Mouse (Mus musculus) frontal cortex, adult (tissue): ENCODE measurements at regions not wholly inside any gene's neighbourhood (a gene's known extent, or its start where the extent isn't known, plus 50 kb on each side); places are given as distances from the start of the nearest gene placed in this dataset.
A peak's percentile ranks its signal among the peaks of the same experiment; 100 is the strongest.

ENCODE experiments used
- ATAC-seq: cut with Nextera tagmentation; 2 replicates; pipeline ENCODE4 v1.9.2; 2017; ENCODE audit warnings: mild to moderate bottlenecking, moderate library complexity, mixed read lengths; ENCODE audit not compliant: low TSS enrichment

DNA sequence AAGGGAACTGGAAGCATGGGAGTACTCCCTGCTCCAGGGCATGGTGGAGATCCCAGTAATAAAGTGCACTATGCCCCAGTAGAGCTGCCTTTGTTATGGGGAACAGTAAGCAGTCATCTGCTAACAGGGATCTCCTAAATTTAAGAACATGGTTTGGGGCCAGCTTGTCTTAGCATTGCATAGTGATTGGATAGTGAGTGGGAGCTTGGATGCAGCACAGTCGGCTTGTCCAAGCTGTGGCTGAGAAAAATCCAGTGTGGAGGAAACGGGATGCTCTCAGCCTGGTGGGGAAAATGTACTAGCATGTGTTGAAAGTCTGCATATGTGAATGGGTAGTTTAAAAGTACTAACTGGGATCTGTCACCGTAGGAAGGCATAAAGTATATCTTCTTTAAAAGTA is 326.6 kb upstream of the Apob start:
- peak; percentile 97 for ATAC-seq

DNA sequence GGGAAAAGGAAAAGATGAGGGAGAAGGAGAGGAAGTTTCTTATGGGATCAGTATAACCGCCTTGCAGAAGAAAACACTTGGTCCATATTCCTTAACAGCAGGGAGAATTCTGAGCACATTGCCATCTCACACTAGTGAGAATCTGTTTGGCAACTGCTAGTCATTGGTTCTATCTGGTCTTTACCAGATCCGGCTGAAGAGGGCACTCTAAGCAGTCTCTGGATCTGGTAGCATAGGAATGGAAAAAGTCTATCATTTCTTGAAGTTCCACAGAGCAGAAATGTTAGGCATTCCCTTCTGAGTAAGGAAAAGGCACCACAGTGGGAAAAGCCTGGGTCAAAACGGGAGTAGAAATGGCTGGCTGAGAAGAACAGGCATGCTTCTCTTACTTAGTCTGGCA is 315.4 kb upstream of the Apob start:
- peak; percentile 95 for ATAC-seq

DNA sequence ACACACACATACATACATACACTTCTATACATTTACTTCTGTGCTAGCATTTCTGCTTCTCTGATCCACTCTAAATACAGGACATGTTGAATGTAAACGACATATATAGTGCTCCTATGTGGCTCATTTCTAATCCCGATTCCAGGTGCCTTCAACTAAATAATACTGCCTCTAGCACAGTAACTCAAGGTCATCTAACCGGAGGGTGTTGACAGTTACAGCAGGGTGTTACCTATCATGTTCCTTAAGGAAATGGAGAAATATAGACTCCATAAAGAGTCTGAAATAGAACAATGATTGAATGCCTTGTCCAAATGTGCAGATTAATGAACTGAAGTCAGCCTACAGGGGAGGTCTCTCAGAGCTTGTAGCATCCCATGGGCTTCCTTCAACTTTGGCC is 307.3 kb upstream of the Apob start:
- no peak for ATAC-seq

DNA sequence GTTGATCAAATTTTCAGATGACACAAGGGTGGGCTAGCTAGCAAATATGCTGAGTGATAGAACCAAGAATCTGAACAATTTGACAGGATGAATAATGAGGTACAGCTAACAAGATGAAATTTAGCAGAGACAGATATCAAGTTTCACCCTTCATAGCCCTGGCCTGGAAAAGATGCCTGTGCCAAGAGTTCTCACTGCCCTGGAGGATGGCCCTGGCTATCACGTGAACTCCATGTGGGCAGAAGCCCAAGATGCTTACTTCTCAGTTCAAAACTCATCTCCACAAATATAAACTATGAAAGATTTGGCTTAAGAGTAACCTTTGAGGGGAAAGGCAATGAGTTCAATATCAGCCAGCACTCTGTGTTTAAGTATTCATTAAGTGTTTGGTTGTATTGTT is 306.9 kb upstream of the Apob start:
- ATAC-seq, result no peak

DNA sequence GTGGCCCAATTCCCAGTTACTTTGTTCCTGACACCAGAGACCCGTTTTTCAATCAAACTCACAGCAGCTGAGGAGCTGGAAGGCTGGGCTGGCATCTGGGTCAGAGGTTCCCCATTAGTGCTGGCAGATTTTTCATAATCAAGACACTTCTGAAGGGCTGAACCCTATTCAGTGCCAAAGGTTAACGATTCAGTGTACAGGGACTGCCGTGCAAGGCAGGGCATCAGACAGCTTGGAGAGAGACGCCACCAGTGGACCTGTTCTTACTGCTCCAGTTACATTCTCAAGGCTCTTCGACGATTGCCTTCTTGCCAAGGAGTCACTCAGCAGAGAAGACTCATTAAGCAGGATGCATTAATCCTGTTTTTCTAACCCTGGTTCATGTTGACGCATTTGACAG is 285.5 kb upstream of the Apob start:
- no peak for ATAC-seq

DNA sequence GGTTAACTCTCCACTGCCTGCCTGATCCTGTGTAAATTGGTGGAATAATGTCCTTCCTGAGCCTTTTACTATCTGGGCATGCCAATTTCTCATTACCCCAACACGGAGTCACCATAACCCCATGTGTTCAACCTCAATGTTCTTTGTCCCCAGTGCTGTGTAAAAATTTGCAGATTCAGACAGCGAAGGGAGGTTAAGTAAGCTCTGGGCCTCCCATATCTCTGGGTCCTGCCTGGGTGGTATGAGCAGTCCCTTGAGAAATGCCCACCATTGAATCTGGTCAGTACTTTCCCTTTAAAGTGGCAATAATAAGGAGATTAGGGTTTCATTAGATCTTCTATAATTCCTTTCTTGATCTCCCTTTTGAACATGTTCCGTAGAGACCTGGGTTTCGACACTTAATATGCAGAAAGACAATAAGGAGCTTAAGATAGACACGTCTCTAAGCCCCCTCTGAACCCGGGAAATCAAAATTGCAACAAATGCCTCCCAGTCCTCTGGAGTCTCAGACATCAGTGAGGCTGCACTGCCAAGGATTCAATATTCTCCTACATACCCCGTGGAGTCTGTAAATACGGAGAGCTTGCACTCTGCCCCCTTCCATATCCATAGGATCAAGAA is 279.0 kb upstream of the Apob start:
- no peak for ATAC-seq

DNA sequence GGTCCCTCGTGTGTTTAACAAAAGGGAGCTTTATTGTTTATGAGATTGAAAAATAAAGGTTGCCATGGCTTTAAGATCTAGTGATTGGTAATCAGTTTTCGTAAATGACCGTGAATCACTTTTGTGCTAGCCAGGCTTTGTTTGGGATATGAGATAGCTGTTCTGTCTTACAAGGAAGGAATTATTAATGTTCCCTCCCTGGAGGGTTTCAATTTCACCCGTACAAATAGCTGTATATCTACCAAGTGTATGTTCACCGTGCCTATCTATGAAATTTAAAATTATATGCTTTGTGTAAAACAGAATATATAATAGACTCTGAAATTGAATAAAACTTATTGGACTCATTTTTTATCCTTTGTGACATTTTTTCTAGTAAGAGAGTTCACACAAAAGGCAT is 268.3 kb upstream of the Apob start:
- no peak for ATAC-seq

DNA sequence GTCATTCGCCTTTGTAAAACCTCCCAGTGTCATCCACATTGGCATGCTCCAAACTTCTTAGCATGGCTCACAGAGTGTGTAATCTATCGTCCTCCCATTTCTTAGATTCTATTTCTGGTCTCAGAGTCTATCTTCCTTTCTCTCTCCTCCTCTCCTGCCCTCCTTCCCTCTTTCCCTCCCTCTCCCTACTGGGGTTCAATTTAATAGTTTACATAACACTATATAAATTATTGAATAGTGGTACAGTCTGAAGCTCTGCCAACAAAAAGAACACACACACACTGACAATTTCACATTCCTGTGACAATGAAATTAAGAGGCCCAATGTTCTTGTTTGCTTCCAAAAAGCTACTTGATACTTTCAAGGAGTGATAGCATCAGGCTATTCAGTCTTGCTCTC is 267.6 kb upstream of the Apob start:
- no peak for ATAC-seq

DNA sequence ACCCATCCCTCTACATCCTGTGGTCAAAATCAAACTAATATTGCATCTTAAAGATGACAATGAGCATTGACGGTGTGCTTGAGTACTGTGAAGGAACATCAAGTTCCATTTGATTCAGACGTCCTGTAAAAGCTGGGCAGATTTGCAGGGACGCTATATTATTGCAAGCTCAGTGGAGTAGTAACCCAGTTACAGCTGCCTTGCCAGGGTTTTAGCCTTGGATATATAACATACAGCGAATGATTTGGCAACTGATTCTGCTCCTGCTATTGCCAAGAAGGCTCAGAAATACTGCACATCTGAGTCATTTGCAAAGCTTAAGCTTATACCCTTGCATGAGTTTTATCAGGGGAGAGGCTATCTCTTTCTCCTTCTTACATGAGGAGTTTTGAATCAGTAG is 262.4 kb upstream of the Apob start:
- ATAC-seq, result peak; percentile 84

DNA sequence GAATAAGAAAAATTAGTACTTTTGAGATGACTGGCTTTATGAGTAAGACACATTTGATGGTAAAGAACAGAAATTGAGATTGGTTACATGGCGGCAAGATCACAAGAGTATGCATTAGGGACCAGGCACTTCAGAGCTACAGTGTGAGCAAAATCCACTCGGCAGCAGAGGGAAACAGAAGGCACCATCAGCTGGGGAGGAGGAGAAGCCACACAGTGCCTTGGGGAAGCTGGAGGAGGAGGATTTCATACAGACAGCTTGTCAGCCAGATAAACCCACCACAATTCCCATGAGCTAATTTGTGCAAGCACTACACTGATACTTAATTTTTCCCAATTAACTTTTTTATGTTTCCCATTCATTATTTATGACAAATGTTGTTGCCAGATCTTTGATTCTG is 258.9 kb upstream of the Apob start:
- ATAC-seq, result no peak

DNA sequence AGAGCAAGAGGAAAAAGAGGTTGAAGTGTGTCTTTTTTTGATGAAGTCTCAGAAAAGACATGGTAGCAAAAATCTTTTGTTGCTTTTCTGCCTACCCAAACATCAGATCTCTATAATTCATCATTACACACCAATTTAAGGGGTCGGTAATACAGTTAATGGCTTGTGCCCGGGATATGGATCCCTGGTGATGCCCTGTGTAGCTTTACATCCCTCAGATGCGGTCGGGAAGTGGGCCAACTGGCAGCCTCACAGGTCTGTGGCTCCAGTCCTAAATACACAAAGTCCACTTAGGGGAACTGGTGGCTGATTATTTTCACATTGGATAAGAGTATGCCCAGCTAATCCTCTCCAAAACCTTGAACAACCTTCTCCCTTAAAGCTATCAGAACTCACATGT is 258.4 kb upstream of the Apob start:
- ATAC-seq, result no peak

DNA sequence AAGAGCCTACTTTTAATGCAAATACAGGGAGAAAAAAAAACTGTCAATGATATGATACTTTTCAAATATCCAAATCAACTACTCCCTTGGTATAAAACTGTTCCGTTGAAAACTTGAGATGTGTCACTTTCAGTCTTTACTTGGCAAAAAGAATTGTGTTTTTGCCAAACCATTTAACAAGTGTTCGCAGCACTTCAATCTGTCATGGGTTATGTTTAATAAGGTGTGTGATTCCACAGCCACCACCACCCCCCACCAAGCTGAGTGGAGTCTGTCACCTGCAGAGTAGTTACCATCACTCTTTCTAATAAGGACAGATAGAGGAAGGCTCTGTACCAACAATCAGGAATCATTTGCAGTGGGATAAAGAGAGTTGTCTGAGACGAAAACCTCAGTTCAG is 252.5 kb upstream of the Apob start:
- no peak for ATAC-seq

DNA sequence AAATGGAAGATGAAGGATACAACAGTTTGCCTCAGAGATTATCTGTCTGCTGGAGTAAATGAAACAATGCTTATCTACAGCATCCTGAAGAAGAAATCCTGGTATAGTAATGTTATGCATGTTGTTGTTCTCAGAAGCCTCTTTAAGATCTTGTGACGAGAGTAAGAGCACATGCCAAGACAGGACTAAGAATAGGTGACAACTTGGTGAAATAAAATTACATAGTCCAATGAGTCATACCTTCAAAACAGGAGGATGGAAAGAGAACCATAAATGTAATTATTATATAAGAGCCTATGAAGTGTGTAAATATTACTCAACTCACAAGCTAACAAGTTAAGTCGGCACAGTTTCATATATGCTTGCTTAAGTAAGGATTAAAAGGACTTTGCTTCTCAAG is 239.4 kb upstream of the Apob start:
- ATAC-seq, result peak; percentile 94

DNA sequence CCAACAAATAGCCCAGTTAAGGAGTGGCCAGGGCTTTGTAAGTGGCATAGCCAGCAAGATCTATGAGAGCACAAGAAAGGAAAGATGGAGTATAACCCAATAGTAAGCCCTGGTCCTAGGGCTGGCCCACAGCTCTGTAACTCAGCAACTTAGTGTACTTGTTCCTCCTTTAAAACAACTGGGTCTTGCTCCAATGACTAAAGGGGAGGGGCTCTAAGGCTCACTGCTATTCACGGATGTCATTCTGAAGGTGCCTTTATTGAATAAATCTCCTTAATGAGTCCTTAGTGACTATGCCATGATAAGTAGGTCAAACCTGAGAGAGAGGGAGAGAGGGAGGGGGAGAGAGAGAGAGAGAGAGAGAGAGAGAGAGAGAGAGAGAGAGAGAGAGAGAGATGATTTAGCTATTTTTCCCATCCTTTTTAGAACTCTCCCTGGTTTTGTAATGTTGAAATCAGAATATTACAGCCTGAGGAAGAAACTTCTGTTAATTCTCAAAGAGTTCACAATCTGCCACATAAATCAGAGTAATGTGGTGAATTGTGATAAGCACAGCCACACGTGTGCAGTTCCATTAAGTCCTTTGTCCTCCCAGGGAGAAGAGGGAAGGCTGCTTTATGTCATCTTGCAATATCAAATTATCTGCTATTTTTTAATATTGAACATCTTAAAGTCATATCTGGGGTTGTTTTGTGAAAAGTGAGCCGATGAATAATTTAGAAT is 238.7 kb upstream of the Apob start:
- 0 out of 2 replicates have a peak, but pooled peaks have one; percentile 9 for ATAC-seq

DNA sequence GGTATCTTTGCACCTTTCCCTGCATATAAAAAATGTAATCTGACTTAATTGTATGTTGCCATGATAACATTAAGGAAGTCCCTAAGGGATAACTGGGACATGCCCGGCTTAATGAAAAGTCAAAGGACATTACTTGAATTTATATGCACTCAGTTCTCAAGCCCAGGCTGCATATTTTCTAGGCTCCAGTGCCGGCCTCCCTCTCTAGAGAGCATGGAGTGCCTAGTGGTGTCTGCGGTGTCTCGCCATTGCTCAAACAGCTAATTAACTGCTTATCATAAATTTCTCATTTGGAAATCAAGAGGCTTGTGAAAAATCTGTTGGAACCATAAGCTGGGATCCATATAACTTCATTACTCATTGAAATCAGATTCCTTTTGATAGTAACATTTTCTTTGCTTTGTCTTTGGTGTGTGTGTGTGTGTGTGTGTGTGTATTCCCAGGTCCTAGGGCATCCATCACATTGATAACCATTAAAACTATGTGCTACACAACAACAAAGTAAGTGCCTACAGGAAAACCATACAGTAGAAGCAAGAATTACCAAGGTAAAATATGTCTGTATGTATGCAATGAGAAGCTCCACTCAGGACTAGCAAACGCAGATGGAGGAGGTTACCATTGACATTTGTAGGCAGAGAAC is 238.0 kb upstream of the Apob start:
- ATAC-seq, result no peak

DNA sequence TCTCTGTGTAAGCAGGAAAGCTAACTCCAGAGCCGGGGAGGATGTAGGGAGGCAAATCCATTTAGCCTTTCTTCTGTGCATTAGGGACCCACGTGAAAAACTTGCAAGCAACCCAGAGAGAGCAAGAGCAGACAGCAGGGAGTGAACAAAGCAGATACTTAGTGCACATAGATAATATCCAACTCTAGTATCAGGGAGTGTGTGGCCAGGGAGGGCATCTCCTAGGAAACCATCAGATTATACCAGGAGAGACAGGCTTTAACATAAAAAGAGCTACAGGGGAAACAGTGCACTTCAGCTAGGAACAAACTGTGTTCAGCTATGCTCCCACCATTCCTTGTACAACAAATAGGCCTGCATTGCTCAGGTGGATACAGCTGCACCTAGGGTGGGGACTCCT is 230.7 kb upstream of the Apob start:
- no peak for ATAC-seq

DNA sequence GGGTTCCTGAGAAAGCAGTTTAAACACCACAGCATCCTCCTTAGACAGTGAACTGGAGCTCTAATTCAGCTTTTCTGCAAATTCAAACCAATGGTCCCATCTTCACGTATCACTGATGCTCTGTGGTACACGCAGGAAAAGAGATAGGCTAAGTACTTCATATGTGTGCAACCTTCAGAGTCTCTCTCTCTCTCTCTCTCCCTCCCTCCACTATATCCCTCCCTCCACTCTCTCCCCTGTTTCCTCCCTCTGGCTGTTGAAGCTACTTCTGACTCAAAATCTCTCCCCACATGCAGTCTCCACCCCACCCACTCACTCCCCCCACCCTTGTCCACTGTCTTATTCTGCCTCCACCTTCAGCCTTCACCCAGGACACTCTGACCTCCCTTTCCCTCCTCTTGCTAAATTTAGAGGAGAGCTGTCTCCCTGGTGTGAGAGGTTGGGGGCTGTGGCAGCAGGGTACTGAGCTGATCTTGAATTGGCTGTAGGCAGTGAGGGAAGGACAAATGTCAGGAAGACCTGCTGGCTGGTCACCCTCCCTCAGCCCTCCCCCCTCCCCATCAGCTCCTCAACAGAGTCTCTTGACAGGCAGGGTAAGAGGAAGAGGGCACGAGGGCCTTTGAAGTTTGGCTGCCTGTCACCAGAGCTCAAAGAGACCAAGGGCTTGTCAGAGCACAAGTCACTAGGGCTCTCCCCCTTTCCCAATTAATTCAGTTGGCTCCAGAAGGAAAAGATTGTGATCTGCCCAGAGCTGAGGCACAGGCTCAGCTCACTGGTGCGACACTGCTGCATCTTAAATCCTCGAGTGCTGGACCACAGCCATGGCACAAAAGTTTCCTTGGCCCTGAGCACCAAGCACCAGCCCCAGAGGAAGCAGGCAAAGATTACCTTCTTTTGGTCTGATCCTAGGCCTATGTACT is 227.9 kb upstream of the Apob start:
- ATAC-seq, result no peak

DNA sequence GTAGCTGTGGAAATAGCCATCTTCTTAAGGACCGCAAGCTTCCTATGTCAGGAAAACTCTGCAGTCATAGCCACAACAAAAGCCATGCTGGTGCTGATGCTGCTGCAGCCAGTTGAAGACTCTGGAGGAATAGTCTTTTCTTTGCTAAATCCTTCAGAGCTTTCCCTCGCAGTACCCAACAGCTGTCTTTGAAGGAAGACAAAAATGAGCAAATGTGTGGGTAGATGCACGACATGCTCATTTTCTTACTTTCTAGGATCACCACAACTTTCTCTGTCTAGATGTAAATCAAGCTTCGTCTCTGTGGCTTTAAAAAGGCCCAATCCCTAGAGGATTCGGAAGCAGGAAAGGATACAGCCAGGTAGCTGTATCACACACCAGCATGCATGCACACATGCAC is 222.6 kb upstream of the Apob start:
- ATAC-seq, result peak; percentile 92

DNA sequence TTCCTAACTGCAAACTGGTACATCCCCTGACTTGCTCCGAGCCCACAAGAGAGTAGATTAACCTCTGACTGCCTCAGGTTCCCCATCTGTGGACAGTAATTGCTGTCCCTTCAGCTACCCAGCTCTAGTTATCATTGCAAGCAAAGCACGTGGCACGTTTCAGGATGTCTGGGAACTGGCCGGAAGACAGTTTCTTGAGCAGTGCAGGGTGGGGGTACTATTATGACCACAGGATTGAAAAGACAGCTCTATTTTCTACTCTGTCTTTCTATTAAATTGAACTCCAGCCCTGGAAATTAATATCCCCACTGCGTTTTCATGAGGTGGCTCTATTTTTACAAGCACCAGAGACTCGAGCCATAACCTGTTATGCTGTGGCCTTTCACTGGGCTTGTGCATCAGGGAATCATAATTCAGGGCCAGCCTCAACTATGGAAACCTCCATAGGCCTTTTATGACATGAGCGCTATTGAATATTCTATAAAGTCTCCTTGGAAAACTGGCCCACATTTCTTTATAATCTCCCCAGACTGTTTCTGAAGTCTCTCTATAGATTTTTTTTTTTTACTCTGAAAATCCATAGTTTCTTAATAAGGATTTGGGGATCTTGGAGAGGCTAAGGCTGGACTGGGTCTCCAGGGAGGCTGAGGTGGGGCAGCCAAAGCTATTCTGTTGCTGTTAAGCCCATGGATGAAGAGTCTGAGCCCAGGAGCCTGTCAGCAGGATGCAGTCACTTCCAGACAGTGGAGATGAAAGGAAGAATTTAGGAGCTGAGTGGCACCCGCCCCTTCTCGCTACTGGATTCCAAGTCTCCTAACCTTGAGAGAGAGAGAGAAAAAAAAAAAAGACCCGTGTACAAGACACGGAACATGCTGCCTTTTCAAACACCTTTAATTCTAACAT is 212.4 kb upstream of the Apob start:
- ATAC-seq, result no peak

DNA sequence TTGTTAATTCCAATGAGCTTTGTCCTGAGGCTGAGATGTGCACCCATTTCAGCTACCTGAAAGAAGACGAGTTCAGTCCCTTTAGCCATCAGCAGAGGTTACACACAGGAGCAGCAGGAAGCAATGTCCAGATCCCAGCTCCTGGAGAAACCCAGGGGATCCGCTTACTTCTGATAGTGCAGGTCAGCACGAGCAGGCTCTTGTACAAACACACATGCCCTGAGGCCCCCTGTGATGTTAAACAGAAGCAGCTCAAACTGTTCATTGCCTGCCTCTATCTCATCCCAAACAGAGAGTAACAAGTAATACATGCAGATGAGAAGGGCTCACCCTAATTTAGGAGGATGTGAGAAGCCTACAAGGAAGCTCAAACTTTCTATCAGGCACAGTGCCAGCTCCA is 203.3 kb upstream of the Apob start:
- no peak for ATAC-seq

DNA sequence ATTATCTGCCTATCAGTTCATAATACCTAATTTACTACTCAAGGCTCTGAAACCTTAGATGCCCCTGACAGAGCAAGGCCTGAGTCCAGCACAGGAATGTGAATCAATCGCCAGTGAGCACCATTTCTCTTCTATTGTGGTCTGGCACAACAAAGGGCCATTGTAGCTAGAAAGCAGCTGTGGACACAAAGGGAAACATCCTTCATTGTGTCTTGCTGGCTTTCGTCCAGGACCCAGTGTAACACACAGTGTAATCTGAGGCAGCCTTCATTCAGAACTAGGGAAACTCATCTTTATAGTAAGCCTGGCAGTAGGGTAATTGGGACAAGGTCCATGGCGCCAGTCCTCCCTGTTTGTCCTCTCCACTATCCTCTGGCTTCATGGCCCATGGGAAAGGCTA is 201.1 kb upstream of the Apob start:
- peak; percentile 60 for ATAC-seq
